Mouse (Mus musculus) left cerebral cortex, adult 11 months (tissue): Measurements from ENCODE around the gene Ror1.

Source experiments
- DNase-seq: peaks from one replicate; pipeline ENCODE4 v3.0.0; 2022; ENCODE audit warnings: low spot score

The Ror1 gene

GRCm38 (mm10) chr4:100386272-100386988 is 290.8 kb downstream of the Ror1 start:
- no peak for DNase-seq

GRCm38 (mm10) chr4:100390436-100390835 is 294.8 kb downstream of the Ror1 start:
- no peak for DNase-seq

- no peak for DNase-seq
These were observed 295.4 kb downstream of the Ror1 start for GRCm38 (mm10) chr4:100391021-100391420.

- no peak for DNase-seq
These were observed 297.9 kb downstream of the Ror1 start for GRCm38 (mm10) chr4:100393374-100394061.

GRCm38 (mm10) chr4:100395407-100395806 is 299.8 kb downstream of the Ror1 start:
- no peak for DNase-seq

- DNase-seq, result no peak
These were observed 302.5 kb downstream of the Ror1 start for GRCm38 (mm10) chr4:100398079-100398478.

GRCm38 (mm10) chr4:100401078-100401477 is 305.5 kb downstream of the Ror1 start:
- no peak for DNase-seq

- no peak for DNase-seq
These were observed 306.2 kb downstream of the Ror1 start for GRCm38 (mm10) chr4:100401581-100402470.

- DNase-seq, result peak; percentile 51
These were observed 311.8 kb downstream of the Ror1 start for GRCm38 (mm10) chr4:100407261-100407874.

- DNase-seq, result no peak
These were observed 313.9 kb downstream of the Ror1 start for GRCm38 (mm10) chr4:100409521-100409920.

- DNase-seq, result no peak
These were observed 316.4 kb downstream of the Ror1 start for GRCm38 (mm10) chr4:100411841-100412539.

GRCm38 (mm10) chr4:100422756-100423155 is 327.2 kb downstream of the Ror1 start:
- no peak for DNase-seq

- DNase-seq, result no peak
These were observed 330.5 kb downstream of the Ror1 start for GRCm38 (mm10) chr4:100426101-100426500.

- DNase-seq, result no peak
These were observed 333.8 kb downstream of the Ror1 start for GRCm38 (mm10) chr4:100429371-100429900.

GRCm38 (mm10) chr4:100435281-100436168 is 339.9 kb downstream of the Ror1 start:
- no peak for DNase-seq

- no peak for DNase-seq
These were observed 340.6 kb downstream of the Ror1 start for GRCm38 (mm10) chr4:100436169-100436547.

GRCm38 (mm10) chr4:100446897-100447296 is 351.3 kb downstream of the Ror1 start:
- no peak for DNase-seq

- DNase-seq, result no peak
These were observed 367.0 kb downstream of the Ror1 start for GRCm38 (mm10) chr4:100462493-100463120.

- peak; percentile 11 for DNase-seq
These were observed 383.2 kb downstream of the Ror1 start, which contains the start of gene Ube2u for GRCm38 (mm10) chr4:100478592-100479321. Gene Ube2u, plus strand, starts transcription at chr4:100478849.
